Mouse (Mus musculus): Measurements from ENCODE around the gene Exoc6. TPM values are rescaled to one million over a fixed set of nuclear protein-coding genes. Genes with fewer than 3 reads are reported as not detected.
A peak's percentile ranks its signal among the peaks of the same experiment; 100 is the strongest.

The Exoc6 gene
- total RNA-seq, 4 experiments from 2014 or later, result 30.2 to 36.9 (median 32.5) TPM

DNA sequence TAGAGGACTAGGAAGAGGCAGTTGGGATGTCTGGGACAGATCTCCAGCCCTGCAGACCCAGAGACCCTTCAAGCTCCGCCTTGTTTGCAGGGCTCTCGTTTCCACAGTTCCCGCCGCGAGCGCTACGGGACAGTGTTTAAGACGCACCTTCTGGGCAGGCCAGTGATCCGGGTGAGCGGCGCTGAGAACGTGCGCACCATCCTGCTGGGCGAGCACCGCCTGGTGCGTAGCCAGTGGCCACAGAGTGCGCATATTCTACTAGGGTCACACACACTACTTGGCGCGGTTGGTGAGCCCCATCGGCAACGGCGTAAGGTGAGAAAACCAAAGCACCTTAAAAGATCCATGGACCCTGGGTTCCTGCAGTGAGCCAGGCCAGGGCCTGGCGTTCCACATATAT is 136.1 kb downstream of the Exoc6 start:
- DNase-seq (ENCODE audit: low spot score), result no peak

DNA sequence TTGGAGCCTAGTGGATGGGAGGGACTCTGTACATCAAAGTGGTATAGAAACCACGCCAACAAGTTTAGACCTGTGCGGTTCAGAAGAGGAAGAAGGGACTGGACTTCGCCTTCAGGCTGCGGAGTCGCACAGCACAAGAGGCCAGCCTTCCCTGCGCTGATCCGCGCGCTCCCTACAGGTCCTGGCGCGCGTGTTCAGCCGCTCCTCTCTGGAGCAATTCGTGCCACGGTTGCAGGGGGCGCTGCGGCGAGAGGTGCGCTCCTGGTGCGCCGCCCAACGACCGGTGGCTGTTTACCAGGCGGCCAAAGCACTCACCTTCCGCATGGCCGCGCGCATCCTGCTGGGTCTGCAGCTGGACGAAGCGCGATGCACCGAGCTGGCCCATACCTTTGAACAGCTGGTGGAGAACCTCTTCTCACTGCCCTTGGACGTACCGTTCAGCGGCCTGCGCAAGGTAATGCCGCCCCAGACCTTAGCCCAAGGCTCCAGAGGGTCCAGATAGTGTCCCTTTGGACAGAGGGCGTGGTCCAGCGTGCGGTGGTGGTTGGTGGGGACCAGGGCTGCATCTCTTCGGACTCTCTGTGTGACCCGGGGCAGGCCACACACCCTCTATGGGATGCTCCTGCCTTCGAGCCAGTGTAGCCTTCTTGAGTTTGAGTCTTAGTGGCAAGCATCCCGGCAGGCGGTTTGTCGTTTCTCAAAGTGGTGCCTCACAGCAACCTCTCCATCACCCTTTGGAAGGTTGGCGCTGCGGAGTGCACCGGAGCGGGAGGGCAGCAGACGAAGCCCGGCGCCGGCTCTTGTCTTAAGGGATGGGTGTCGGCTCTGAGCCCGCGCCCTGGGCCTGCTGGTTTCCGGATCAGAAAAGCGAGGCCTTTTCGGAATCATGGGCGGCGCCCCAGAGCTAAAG is 137.0 kb downstream of the Exoc6 start:
- DNase-seq (ENCODE audit: low spot score), result no peak

DNA sequence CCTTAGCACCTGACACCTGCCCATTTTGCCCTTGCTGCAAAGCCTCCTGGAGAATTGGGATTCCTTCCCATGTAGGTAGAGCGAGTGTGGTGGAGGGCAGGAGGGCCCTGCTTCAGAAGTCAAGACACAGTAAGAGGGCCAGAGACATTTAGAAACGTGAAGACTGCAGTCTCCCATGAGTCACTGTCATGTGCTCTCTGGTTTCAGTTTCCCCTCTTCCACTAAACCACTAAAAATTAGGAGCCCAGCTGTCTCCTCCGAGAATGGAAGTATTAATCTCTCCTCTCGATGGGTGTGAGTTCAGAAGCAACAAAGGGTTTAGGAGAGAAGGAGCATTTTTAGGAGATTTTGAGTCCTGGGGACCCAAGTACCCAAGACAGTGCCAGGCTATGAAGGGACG is 139.3 kb downstream of the Exoc6 start:
- no peak for DNase-seq (ENCODE audit: low spot score)

DNA sequence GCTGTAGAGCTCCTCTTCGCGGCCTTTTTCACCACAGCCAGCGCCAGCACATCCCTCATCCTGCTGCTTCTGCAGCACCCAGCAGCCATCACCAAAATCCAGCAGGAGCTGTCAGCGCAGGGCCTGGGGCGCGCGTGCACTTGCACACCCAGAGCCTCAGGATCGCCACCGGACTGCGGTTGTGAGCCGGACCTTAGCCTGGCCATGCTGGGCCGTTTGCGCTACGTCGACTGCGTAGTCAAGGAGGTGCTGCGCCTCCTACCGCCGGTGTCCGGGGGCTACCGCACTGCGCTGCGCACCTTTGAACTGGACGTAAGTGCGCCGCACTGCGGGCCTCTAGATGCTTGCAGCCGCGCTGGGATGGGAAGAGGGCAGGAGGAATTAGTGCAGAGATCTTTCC is 140.5 kb downstream of the Exoc6 start:
- no peak for DNase-seq (ENCODE audit: low spot score)

DNA sequence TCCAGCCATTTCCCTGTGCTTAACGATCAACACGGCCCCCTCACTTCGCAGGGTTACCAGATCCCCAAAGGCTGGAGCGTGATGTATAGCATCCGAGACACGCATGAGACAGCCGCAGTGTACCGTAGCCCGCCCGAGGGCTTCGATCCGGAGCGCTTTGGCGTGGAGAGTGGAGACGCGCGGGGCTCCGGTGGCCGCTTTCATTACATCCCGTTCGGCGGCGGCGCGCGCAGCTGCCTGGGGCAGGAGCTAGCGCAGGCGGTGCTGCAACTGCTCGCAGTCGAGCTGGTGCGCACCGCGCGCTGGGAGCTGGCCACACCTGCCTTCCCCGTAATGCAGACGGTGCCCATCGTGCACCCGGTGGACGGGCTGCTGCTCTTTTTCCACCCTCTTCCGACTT is 142.7 kb downstream of the Exoc6 start:
- DNase-seq (ENCODE audit: low spot score), result no peak

DNA sequence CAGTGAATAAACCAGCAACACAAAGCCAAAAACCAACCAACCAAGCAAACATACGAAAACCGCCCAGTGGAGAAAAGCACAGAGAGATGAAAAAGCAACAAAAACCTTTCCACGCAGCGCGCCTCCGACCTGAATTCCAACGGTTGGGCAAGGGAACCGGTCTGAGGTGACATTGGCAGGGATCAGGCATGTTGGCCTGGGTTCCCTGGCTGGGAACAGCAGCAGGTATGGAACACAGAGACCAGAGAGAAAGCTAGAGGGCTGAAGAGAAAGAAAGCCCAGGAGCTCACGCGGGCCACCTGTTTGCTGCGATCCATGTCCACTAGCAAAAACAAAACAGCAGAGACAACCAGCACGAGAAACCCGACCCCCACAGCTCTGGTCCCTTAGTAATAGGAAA is 144.9 kb downstream of the Exoc6 start:
- no peak for DNase-seq (ENCODE audit: low spot score)

DNA sequence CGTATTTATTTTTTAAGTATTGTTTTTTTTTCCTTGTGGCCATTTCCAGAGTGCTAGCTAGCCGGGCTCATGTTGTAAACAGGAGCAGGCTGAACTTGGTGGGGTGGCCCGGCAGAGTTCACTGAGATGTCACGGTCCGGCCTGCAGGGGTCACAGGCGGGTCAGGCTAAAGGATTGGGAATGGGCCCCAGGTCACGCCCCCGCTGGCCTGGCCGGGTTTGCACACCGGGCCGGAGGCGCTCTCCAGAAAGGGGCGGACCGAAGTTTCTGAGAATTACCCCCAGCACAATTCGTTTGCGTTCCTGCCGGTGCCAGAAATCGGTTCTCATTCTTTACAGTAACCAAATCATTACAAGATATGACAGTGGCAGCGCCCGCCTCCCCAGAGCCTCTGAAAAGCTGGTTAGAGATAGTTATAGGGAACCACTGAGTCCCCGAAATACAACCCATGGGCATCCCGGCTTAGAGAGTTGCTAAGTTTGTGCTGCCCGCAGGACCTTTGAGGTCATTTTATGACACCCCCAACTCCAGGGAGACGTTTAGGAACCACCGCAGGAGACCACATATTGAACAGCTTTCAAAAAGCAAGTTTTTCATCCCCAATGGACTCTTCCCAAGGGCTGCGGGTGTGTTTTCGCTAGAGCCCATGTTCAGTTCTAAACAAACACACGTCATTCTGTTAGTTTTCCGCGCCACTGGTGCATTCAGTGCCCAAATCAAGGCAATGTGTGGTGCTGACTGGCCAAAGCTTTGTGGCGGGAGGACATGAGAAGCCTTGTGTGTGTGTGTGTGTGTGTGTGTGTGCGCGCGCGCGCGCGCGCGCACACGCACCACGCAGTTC is 145.8 kb downstream of the Exoc6 start:
- DNase-seq (ENCODE audit: low spot score), result no peak

DNA sequence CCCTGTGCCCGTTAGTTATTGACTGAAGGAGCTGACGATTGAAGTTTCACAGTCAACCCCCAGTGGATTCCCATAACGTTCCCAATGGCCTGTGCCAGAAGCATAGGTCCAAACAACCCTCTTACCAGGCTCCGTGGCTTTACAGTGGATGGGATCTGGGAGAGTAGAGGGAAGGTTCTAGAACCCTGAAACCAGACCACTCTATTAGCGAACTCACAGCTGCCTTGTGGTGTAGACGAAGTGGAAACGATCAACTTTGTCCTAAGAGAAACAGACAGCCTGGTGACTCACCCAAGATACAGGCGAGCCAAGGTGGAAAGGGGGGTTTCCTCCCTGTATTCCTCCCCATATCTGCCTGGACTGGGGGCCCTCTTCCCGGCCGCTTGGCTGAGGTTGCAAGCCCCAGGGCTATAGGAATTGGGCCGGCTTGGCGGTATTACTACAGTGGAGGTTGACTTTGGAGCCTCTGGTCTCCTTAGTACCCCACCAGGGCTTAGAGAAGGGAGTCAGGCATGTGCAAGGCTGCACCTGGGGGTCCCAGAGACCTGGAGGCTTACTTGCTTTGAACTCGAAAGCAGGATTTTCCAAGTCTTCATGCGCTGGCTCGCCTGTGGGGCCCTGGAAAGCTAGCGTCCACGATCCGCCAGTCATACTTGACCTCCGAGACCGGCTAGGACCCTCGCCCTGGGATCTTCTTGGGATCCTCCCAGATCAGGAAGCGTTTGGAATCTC is 146.6 kb downstream of the Exoc6 start:
- DNase-seq (ENCODE audit: low spot score), result no peak

DNA sequence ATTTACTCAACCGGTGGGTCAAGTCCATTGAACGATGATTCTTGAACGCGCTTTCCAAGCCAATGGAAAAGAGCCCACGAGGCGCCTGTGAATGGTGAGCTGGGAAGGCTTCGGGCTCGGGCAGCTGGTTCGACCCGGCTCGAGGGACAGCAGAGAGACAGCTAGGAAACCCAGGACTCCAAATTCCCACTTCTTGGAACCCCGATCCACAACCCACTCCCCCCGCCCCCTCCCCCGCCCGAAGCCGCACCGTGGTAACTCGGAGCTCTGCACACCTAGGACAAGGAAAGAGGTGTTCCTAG is 147.1 kb downstream of the Exoc6 start:
- no peak for DNase-seq (ENCODE audit: low spot score)

DNA sequence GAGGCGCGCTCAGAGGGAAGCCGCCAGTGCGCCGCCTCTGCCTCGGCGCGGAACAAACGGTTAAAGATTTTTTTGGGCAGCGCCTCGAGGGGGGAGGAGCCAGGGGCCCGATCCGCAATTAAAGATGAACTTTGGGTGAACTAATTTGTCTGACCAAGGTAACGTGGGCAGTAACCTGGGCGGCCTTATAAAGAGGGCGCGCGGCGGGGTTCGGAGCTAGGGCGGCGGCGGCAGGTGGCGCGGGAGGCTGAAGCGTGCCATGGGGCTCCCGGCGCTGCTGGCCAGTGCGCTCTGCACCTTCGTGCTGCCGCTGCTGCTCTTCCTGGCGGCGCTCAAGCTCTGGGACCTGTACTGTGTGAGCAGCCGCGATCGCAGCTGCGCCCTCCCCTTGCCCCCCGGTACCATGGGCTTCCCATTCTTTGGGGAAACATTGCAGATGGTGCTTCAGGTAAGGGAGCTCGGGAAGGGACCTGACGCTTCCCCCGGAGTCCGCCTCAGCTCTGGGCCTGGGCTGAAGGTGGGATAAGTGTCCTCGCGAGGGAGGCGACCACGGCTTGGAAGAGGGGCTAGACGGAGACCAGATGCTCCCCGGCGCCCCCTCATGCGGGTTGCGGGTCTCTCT is 147.5 kb downstream of the Exoc6 start, which contains the start of gene Cyp26a1:
Gene Cyp26a1 (plus strand): TSS at position 148 of the 622 bp plus-strand sequence.
- DNase-seq (ENCODE audit: low spot score), result no peak

DNA sequence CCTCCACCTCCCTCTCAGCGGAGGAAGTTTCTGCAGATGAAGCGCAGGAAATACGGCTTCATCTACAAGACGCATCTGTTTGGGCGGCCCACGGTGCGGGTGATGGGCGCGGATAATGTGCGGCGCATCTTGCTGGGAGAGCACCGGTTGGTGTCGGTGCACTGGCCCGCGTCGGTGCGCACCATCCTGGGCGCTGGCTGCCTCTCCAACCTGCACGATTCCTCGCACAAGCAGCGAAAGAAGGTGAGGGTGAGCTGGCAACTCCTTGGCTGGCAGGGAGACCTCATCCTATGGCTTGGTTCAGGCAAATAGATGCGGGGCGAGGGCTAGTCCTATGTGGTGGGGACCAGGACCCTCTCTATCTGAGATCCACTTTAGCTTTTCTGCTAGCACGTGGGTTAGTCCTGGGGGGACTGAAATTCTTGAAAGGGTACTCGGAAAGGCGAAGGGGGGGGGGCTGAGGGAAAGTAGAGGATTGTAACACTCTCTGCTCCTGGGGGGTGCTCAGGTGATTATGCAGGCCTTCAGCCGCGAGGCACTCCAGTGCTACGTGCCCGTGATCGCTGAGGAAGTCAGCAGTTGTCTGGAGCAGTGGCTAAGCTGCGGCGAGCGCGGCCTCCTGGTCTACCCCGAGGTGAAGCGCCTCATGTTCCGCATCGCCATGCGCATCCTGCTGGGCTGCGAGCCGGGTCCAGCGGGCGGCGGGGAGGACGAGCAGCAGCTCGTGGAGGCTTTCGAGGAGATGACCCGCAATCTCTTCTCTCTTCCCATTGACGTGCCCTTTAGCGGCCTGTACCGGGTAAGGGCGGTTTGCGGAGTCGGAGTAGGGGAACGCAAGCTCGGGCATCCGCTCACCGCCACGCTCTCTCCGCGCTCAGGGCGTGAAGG is 148.3 kb downstream of the Exoc6 start:
- DNase-seq (ENCODE audit: low spot score), result no peak

DNA sequence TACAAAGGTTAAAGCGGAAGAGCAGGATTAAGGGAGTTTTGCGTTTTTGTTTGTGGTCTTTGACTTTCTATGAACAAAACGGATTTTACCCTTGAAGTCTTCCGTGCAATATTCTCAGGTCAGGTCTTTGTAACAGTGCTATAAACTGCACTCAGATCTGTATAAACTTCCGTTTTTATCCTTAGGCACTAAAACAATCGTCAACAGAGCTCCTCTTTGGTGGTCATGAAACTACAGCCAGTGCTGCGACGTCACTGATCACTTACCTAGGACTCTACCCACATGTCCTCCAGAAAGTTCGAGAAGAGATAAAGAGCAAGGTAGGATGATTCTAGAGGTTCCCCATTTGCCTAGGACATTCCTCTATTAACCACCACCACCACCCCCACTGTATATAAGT is 149.5 kb downstream of the Exoc6 start:
- DNase-seq (ENCODE audit: low spot score), result no peak

DNA sequence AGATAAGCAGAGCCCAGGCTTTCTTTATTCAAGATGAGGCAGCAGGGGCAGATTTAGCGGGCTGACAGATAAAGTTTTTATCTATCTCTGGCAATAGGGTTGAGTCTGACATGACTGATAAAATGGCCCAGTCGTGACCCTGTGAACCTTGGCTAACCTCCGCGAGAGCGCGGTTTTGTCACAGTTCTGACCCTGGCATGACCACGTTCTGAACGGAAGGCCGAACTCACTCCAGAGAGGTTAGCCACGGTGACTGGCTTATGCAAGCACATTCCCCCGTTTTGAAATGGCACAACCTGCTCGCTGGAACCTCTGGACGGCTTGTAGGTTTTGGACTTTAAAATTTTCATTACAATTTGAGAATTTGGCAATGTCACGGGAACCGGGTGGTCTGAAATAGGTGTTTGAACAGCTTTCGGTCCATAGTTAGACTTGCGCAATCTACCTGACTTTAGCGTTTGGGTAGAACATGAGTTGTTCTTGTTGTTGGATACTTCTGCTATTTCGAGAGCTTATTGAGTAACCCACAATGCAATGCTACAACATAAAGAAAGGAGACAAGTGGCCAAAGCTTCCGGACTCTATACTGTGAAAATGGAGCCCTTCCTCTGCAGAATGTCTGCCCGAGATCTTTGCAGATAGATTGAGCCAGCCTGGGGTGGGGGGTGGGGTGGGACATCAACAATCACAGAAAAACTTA is 152.3 kb downstream of the Exoc6 start:
- DNase-seq (ENCODE audit: low spot score), result no peak

DNA sequence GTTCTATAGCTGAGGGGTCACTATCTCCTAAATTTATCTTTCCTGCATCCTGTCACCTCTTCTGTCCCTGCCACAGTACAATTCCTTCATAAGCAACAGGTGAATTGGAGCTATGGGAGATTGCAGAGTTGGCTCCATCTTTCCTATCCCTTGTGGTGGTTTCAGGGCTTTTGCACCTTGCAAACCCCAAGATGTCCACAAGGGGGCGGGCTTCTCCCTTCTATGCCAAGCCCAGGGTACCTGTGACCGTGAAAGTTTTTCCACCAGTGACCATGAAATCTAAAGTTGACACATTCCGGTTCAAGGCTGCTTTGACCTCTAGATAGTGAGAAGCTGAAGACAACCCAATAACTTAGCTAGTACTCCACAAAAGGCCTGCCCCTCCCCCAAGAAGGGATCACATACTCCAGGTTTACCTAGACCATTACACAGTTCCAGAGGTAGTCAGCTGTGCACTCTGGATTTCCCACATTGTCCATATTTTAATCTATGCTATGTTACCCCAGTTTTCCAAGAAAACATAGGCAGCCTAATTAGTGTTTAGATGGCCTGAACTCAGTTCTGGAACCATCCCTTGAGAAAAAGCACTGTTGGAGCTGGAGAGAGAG is 153.8 kb downstream of the Exoc6 start:
- DNase-seq (ENCODE audit: low spot score), result peak; percentile 59

DNA sequence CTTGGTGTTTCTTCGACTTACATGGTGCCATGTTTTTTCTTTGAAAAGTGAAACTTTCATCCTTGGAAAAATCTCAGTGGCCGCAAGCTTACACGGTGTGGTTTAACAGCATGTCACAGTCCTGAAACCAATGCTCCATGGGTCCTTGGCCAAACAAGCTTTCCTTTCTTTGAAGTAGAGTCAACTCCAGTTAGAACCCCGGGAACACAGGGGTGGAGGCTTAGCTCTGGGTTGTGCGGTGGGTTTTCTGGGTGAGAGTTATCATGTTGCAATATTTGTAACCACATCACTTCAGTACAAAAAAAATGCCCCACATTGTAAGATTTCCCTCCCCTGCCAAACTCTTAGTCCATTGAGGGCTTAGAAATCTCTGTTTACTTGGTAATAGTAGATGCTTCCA is 155.5 kb downstream of the Exoc6 start:
- no peak for DNase-seq (ENCODE audit: low spot score)

DNA sequence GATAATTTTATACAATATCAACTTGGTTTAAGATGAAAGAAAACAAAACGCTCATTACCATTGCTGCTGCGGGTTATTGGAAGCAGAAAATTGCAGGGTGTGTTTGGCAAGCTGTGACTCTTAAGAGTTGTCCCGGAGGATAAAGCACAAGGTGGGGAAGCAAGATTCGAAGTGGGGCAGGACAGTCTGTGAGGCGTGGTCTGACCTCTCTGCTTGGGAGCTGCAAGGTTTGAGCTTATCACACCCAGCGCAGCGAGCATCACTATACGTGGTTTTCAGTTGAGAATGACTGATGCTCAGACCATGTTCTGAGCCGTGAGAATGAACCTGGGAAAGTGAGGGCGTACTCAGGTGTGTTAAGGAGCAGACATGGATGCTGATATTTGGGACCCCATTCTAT is 164.5 kb downstream of the Exoc6 start:
- DNase-seq (ENCODE audit: low spot score), result no peak

DNA sequence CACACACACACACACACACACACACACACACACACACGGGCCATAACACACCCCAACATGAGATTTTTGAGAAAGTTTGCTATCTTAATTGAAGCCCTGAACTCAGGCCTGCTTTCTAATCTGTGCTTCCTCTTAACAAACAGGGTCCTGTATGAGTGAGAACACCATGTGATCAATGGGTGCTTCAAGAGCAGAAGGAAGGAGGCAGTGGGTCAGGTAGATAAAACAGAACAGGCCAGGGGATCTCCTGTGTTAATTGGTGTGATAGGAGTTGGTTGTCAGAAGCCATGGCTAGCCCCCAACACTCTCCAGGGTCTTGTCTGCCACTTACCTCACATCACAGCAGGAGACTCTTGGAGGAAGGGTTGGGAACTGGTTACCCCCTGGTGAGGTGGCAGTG is 165.8 kb downstream of the Exoc6 start:
- DNase-seq (ENCODE audit: low spot score), result no peak

DNA sequence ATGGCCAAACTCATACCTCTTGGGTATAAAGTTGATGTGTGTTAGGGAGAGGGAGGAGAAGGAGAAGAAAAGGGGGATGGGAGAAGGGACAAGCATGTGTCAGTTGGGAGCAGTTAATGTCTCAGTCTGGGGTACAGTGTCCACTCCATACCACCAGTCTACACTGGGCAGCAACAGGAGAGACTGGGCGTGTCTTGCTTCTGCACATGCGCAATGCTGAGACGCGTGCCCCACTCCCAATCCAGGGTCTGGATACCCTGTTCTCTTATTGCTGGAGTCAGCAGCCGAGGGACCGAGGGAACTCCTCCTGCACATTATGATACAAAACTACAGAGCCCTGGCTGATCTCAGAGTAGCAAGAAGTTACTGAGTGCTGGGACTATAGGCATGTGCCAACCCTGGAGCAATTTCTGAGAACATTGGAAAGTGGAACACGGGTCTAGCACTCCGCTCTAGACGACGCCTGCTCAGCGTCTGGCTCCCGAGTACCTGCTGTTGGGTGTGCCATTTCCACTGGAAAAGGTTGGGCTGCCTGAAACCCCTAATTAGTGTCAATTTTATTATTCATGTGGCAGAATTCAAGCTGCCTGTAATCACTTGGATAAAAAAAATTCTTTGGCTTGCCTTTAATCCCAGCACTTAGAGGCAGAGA is 166.4 kb downstream of the Exoc6 start:
- no peak for DNase-seq (ENCODE audit: low spot score)

DNA sequence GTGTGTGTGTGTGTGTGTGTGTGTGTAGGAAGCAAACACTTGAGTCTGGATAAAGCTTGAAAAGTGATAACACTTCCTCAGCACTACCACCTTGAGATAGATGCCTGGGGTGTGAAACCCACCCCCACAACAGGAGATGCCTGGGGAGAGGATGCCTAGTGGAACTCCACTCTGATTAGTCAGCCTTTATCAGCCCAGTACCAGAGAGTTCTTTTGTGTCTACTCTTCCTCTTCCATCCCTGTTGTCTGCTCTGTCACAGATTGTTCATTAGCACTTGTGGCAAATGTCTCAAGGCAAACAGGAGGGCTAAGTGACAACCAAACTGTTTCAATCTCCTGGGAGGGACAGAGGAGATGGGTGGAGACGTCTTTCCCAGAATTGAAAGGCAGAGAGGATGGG is 168.9 kb downstream of the Exoc6 start:
- DNase-seq (ENCODE audit: low spot score), result no peak
